Mouse (Mus musculus) cerebellum, postnatal 10 days (tissue): ENCODE data around the gene Gm3194.
"Not testable (repeated sequence)": the region's sequence is repeated elsewhere in the genome, so short reads cannot be mapped to it uniquely, and the experiment has no call there.

ENCODE experiments used
- DNase-seq, 2 experiments: peaks; one replicate each; pipeline ENCODE4 v3.0.0; 2021; ENCODE audit warnings: mixed read lengths in 2 of 2

Gm3194 gene

DNA sequence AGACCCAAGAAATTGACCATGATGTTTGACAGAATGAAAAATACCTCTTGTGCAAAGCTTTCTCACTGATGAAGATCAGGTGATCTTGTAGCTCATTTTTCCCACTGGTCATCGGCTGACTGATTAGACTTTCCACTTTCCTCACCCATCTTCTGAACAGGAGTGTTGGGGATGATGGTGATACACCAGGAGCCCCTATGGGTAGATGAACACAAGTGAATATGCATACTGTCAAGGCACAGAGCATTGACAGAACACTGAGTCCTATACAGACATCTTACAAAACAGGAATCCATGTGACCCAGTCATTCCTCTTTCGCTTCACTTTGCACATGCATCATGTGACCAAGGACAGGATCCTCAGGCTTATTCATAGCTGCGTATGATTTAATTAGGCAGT is at the start of gene Gm3194:
Gene Gm3194, minus strand, starts transcription at position 101 of the 400 bp plus-strand sequence.
- not testable (repeated sequence) for DNase-seq

- DNase-seq: not testable (repeated sequence)
These were observed 46.1 kb upstream of the Gm3194 start, which contains the start of gene Gm3488 for GRCm38 (mm10) chr14:5501374-5501773. Gene Gm3488, plus strand, starts transcription at chr14:5501674.

DNA sequence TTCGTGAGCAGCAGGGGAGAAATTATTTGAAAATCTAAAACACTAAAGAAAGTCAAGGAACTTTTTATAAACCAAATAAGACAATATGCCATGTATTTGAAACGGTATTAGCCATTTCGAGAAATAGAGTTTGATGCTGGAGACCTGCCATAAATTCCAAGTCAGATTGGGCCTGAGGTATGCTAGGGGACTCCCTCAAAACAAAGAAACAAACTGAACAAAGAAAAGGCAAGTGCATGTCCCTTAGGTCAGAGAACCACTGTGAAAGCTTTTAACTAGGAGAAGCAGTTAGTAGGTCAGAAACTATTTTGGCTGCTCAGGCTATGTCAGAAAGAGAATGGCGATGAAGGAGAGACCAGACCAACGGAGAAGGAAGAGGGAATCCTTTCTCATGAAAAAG is 28.6 kb upstream of the Gm3194 start, which contains the start of gene Gm3187:
Gene Gm3187, plus strand, starts transcription at position 301 of the 400 bp plus-strand sequence.
- DNase-seq: not testable (repeated sequence)

DNA sequence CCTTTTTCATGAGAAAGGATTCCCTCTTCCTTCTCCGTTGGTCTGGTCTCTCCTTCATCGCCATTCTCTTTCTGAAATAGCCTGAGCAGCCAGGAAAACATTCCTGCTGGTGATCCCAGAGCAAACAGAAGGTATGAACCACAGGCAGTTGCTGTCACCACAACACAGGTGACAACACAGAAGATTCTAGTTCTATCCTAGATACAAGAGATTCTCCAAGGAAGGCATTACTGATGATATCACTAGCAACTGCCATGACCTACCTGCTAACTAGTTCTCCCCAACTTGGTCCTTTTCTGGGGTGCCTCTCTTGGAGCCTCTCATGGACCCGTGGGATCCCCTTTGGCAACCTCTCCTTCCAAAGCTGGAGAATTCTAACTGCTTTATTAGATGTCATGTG is 22.5 kb upstream of the Gm3194 start, which contains the start of gene Gm8246:
Gene Gm8246, minus strand, starts transcription at position 101 of the 400 bp plus-strand sequence.
- DNase-seq: not testable (repeated sequence)

- DNase-seq: not testable (repeated sequence)
These were observed 5.2 kb upstream of the Gm3194 start for GRCm38 (mm10) chr14:5460469-5460868.

DNA sequence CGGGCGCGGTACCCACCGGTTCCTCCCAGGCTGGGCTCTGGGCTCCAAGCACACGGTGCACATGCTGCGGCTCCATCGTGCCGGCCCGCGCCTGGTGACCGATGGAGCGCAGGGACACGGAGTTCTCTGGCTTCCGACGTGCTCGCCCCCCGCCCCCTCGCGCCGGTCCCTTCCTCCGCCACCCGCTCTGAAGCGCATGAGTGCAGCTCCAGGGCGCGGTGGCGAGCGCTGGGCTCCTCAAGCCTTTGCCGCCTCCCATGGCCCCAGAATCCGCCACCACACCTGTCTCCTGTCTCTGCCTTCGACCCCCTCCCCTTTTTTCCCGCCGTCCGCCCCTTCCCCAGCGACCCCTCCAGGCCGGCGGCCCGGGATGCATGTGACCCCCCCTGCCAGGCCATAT is 66.3 kb downstream of the Gm3194 start, which contains the start of gene Gm3500:
Gene Gm3500, minus strand, starts transcription at position 101 of the 400 bp plus-strand sequence.
- DNase-seq: not testable (repeated sequence)
